Mouse (Mus musculus) heart, embryonic 12.5 days (tissue): ENCODE results near the gene Hecw2. TPM values are rescaled to one million over a fixed set of nuclear protein-coding genes. Genes with fewer than 3 reads are reported as not detected.

Source experiments
- ATAC-seq: fragments of 200-750 bp; cut with Nextera tagmentation; 2 replicates; pipeline ENCODE4 v1.8.0; 2017; ENCODE audit warnings: moderate TSS enrichment, moderate library complexity; ENCODE audit not compliant: insufficient number of reproducible peaks, low FRiP score
- H3K27ac ChIP-seq: fragments of 300-500 bp; sonication (generic); 2 replicates; pipeline ENCODE4 v1.5.1; 2016; ENCODE audit warnings: mild to moderate bottlenecking, moderate library complexity; ENCODE audit not compliant: poor library complexity, severe bottlenecking
- H3K27me3 ChIP-seq: fragments of 300-500 bp; sonication (generic); replicated peaks from 2 replicates; pipeline ENCODE4 v1.6.1; 2016; ENCODE audit warnings: mild to moderate bottlenecking, moderate library complexity
- H3K36me3 ChIP-seq: fragments of 300-500 bp; sonication (generic); 2 replicates; pipeline ENCODE4 v1.6.1; 2016; ENCODE audit warnings: mild to moderate bottlenecking, moderate library complexity
- H3K4me1 ChIP-seq: fragments of 300-500 bp; sonication (generic); replicated peaks from 2 replicates; pipeline ENCODE4 v1.6.1; 2016; ENCODE audit warnings: mild to moderate bottlenecking
- H3K4me2 ChIP-seq: fragments of 300-500 bp; sonication (generic); 2 replicates; pipeline ENCODE4 v1.6.1; 2016; ENCODE audit warnings: mild to moderate bottlenecking, moderate library complexity
- H3K4me3 ChIP-seq: fragments of 300-500 bp; sonication (generic); 2 replicates; pipeline ENCODE4 v1.5.1; 2016; ENCODE audit warnings: mild to moderate bottlenecking
- H3K9ac ChIP-seq: fragments of 300-500 bp; sonication (generic); 2 replicates; pipeline ENCODE4 v1.6.1; 2016; ENCODE audit warnings: mild to moderate bottlenecking, moderate library complexity
- H3K9me3 ChIP-seq: fragments of 300-500 bp; sonication (generic); replicated peaks from 2 replicates; pipeline ENCODE4 v1.6.1; 2016; ENCODE audit warnings: mild to moderate bottlenecking, moderate library complexity
- WGBS: fragments of 180-500 bp; shearing (Covaris S2); methylation state at CpG from one replicate; pipeline ENCODE4 v1.1.7; 2016; 5-methylcytosine and 5-hydroxymethylcytosine counted together
- polyA plus RNA-seq: library from polyadenylated mRNA; unstranded; fragments of >200 nt; fragmentation: Nextera tagmentation; extraction: Ambion mirVana; gene quantifications from 2 replicates; pipeline ENCODE4 v1.2.1, GENCODE M21; 2016

Gene Hecw2
- polyA plus RNA-seq, 1 experiment from 2014 or later = 8.2 TPM

- Histone ChIP-seq H3K9ac (no peak overlapping the region), H3K4me3 (no peak overlapping the region), H3K9me3 (no peaks in the 10 kb centered on the region), H3K27ac (no peak overlapping the region), H3K4me1 (no peaks in the 10 kb centered on the region), H3K4me2 (no peak overlapping the region), H3K36me3 (no peaks in the 10 kb centered on the region), H3K27me3 (no peaks in the 10 kb centered on the region)
- WGBS = 40% methylated on average over 1 of the region's 1 CpGs
- no peak for ATAC-seq
Measured at GRCm38 (mm10) chr1:54159531-54159930, 35.4 kb downstream of the Hecw2 start.

GRCm38 (mm10) chr1:54153216-54153786 lies 41.7 kb downstream of the Hecw2 start:
- no peak overlapping the region for H3K4me3 ChIP-seq
- no peak overlapping the region for H3K27ac ChIP-seq
- no peaks in the 10 kb centered on the region for H3K9me3 ChIP-seq
- WGBS = 56% methylated on average over 6 of the region's 6 CpGs
- no peaks in the 10 kb centered on the region for H3K4me1 ChIP-seq
- no peak overlapping the region for H3K4me2 ChIP-seq
- no peaks in the 10 kb centered on the region for H3K36me3 ChIP-seq
- H3K27me3 ChIP-seq = no peaks in the 10 kb centered on the region
- no peak for ATAC-seq
- H3K9ac ChIP-seq = no peak overlapping the region

- no peaks in the 10 kb centered on the region for H3K27me3 ChIP-seq
- ATAC-seq = no peak
- no peak overlapping the region for H3K4me3 ChIP-seq
- no peak overlapping the region for H3K27ac ChIP-seq
- no peaks in the 10 kb centered on the region for H3K9me3 ChIP-seq
- no peak overlapping the region for H3K4me2 ChIP-seq
- 86% methylated on average over 5 of the region's 5 CpGs for WGBS
- no peaks in the 10 kb centered on the region for H3K4me1 ChIP-seq
- no peaks in the 10 kb centered on the region for H3K36me3 ChIP-seq
- no peak overlapping the region for H3K9ac ChIP-seq
Measured at GRCm38 (mm10) chr1:54145106-54145505, 49.9 kb downstream of the Hecw2 start.

- 64% methylated on average over 4 of the region's 4 CpGs for WGBS
- H3K4me3 ChIP-seq = no peak overlapping the region
- H3K9me3 ChIP-seq = no peaks in the 10 kb centered on the region
- no peak overlapping the region for H3K9ac ChIP-seq
- 0 out of 2 replicates have a peak, but pooled peaks cover under 1% of the 10 kb centered on the region for H3K4me1 ChIP-seq
- H3K27ac ChIP-seq = no peak overlapping the region
- H3K27me3 ChIP-seq = no peaks in the 10 kb centered on the region
- H3K4me2 ChIP-seq = no peak overlapping the region
- H3K36me3 ChIP-seq = no peaks in the 10 kb centered on the region
- no peak for ATAC-seq
Measured at GRCm38 (mm10) chr1:54133802-54134436, 61.0 kb downstream of the Hecw2 start.

GRCm38 (mm10) chr1:54128714-54129431 lies 66.1 kb downstream of the Hecw2 start:
- Histone ChIP-seq H3K9ac (no peak overlapping the region), H3K9me3 (no peaks in the 10 kb centered on the region), H3K4me3 (no peak overlapping the region), H3K36me3 (no peaks in the 10 kb centered on the region), H3K4me2 (no peak overlapping the region), H3K4me1 (0 out of 2 replicates have a peak, but pooled peaks cover 2% of the 10 kb centered on the region), H3K27ac (no peak overlapping the region), H3K27me3 (no peaks in the 10 kb centered on the region)
- ATAC-seq = no peak
- 40% methylated on average over 5 of the region's 5 CpGs for WGBS

- WGBS = 73% methylated on average over 10 of the region's 10 CpGs
- Histone ChIP-seq H3K4me3 (no peak overlapping the region), H3K27me3 (no peaks in the 10 kb centered on the region), H3K9me3 (no peaks in the 10 kb centered on the region), H3K36me3 (no peaks in the 10 kb centered on the region), H3K4me1 (0 out of 2 replicates have a peak, but pooled peaks cover 2% of the 10 kb centered on the region), H3K27ac (no peak overlapping the region), H3K9ac (no peak overlapping the region), H3K4me2 (no peak overlapping the region)
- ATAC-seq = no peak
Measured at GRCm38 (mm10) chr1:54126991-54127742, 67.8 kb downstream of the Hecw2 start.

GRCm38 (mm10) chr1:54122551-54122950 lies 72.4 kb downstream of the Hecw2 start:
- no peak overlapping the region for H3K4me3 ChIP-seq
- H3K9me3 ChIP-seq = no peaks in the 10 kb centered on the region
- H3K4me1 ChIP-seq = peaks cover 17% of the 10 kb centered on the region
- no peak overlapping the region for H3K4me2 ChIP-seq
- no peak for ATAC-seq
- H3K9ac ChIP-seq = no peak overlapping the region
- no peaks in the 10 kb centered on the region for H3K27me3 ChIP-seq
- no peak overlapping the region for H3K27ac ChIP-seq
- H3K36me3 ChIP-seq = no peaks in the 10 kb centered on the region
- WGBS = 86% methylated on average over 2 of the region's 2 CpGs

- H3K36me3 ChIP-seq = no peaks in the 10 kb centered on the region
- 80% methylated on average over 5 of the region's 5 CpGs for WGBS
- ATAC-seq = no peak
- no peak overlapping the region for H3K4me2 ChIP-seq
- H3K4me1 ChIP-seq = peaks cover 17% of the 10 kb centered on the region
- no peak overlapping the region for H3K4me3 ChIP-seq
- no peak overlapping the region for H3K27ac ChIP-seq
- no peaks in the 10 kb centered on the region for H3K27me3 ChIP-seq
- no peak overlapping the region for H3K9ac ChIP-seq
- H3K9me3 ChIP-seq = no peaks in the 10 kb centered on the region
Measured at GRCm38 (mm10) chr1:54121071-54121730, 73.8 kb downstream of the Hecw2 start.

GRCm38 (mm10) chr1:54119638-54120320 lies 75.2 kb downstream of the Hecw2 start:
- 70% methylated on average over 9 of the region's 9 CpGs for WGBS
- ATAC-seq = no peak

GRCm38 (mm10) chr1:54118342-54118973 lies 76.5 kb downstream of the Hecw2 start:
- Histone ChIP-seq H3K36me3 (no peaks in the 10 kb centered on the region), H3K4me1 (peaks cover 21% of the 10 kb centered on the region), H3K9ac (no peak overlapping the region; the same call in 1 of the 2 replicates), H3K4me3 (no peak overlapping the region), H3K4me2 (no peak overlapping the region), H3K27ac (peak overlapping the region; percentile 6; the same call in 1 of the 2 replicates), H3K9me3 (no peaks in the 10 kb centered on the region), H3K27me3 (no peaks in the 10 kb centered on the region)
- 62% methylated on average over 8 of the region's 8 CpGs for WGBS
- ATAC-seq = no peak

More at GRCm38 (mm10) chr1:54119638-54120320, 75.2 kb downstream of the Hecw2 start:
- Histone ChIP-seq H3K27ac (no peak overlapping the region), H3K27me3 (no peaks in the 10 kb centered on the region), H3K4me2 (no peak overlapping the region), H3K4me3 (no peak overlapping the region), H3K9me3 (no peaks in the 10 kb centered on the region), H3K36me3 (no peaks in the 10 kb centered on the region), H3K9ac (no peak overlapping the region), H3K4me1 (peaks cover 17% of the 10 kb centered on the region)
